Mouse (Mus musculus): Measurements from ENCODE around the gene Zfp940. TPM values are rescaled to one million over a fixed set of nuclear protein-coding genes. Genes with fewer than 3 reads are reported as not detected.

The Zfp940 gene
- polyA plus RNA-seq (2012; fragmentation: generic; extraction: Trizol): 1.0 TPM
- long read RNA-seq, experiment 1, partial matches to known transcripts: 0 of 2 reads
- long read RNA-seq, experiment 1, other reads (novel, unspliced or antisense): 0 of 2 reads
- long read RNA-seq, experiment 2, transcript Zfp940-201 (5 exons, 2,764 nt): major isoform, 13 of 18 reads
- long read RNA-seq, experiment 2, partial matches to known transcripts: 0 of 18 reads
- long read RNA-seq, experiment 2, other reads (novel, unspliced or antisense): 2 of 18 reads

DNA sequence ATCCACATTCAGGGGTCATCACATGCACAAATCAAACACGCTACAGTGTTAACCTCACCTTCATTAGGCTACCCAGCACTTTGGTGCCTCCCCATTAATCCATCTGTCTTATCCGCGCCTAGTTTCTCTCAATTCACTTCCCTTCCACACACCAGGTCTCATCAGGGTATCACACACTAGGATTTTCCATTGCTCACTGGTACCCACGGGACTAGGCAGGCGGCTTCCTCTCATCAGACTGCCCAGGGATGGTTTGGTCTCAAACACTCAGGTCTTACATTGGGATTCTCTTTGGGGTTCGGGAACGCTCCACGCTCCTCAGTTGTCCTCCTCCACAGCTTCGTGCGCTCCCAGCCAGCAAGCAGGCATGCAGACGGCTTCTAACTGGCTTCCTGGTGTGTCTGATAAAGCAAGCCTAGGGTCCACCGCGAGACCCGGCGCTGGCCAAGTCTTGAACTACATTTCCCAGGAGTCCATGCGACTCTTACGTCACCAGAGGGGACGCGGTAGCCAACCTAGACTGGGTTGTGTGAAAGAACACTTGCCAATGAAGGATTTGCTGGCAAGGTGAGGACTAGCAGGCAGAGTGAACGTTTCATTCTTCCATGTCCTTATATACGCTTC lies at the start of gene Zfp940:
Gene Zfp940, minus strand, starts transcription at position 451 of the 624 bp plus-strand sequence.
- no peaks in the 10 kb centered on the region for H3K27me3 ChIP-seq (ENCODE audit: control insufficient read depth, insufficient read depth, insufficient read length)
- H3K79me2 ChIP-seq (ENCODE audit: control insufficient read depth, insufficient read depth): no peaks in the 10 kb centered on the region
- H3K36me3 ChIP-seq (ENCODE audit: control insufficient read depth, insufficient read depth): no peaks in the 10 kb centered on the region
- TF ChIP-seq MYOD1 (IDR thresholded peaks at IDR 0.05; ENCODE audit: control insufficient read depth, insufficient read length, low read depth): no peak
- H3ac ChIP-seq (ENCODE audit: control insufficient read depth, insufficient read length, low read depth): peak within 1 kb of the TSS; percentile 81
- no peaks in the 10 kb centered on the region for H3K79me3 ChIP-seq (ENCODE audit: low read depth)
- peak within 1 kb of the TSS; percentile 34 for H3K4me3 ChIP-seq (ENCODE audit: insufficient read depth, poor library complexity, severe bottlenecking)

DNA sequence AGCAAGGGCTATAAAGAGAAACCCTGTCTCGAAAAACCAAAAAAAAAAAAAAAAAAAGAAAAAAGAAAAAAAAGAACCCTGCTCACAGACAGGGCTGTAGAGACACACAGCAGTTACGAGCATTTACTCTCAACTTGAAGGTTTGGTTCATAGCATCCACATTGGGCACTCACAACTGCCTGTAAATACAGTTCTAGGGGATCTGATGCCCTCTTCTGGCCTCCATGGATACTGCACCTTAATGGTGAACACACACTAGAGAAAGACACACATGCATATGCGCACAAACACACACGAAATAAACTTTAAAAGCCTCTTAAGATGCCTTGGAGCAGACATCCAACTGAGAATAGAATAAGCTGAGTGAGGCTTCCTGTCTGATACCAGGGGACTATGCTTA lies 44.9 kb upstream of the Zfp940 start:
- Histone ChIP-seq H3K79me2 (ENCODE audit: control insufficient read depth, insufficient read depth) (no peaks in the 10 kb centered on the region), H3K36me3 (ENCODE audit: control insufficient read depth, insufficient read depth) (peaks cover 47% of the 10 kb centered on the region), H3ac (ENCODE audit: control insufficient read depth, insufficient read length, low read depth) (no peak overlapping the region), H3K27me3 (ENCODE audit: control insufficient read depth, insufficient read depth, insufficient read length) (no peaks in the 10 kb centered on the region), H3K4me3 (ENCODE audit: insufficient read depth, poor library complexity, severe bottlenecking) (no peak overlapping the region), H3K79me3 (ENCODE audit: low read depth) (no peaks in the 10 kb centered on the region)
- no peak for TF ChIP-seq MYOD1 (IDR thresholded peaks at IDR 0.05; ENCODE audit: control insufficient read depth, insufficient read length, low read depth)
- TF ChIP-seq MAX (IDR thresholded peaks at IDR 0.05): no peak
- no peak for TF ChIP-seq CEBPB (IDR thresholded peaks at IDR 0.05; ENCODE audit: low read depth)
- no peak for TF ChIP-seq FOSL1 (IDR thresholded peaks at IDR 0.05; ENCODE audit: insufficient read depth, low read length, poor library complexity, severe bottlenecking)
- TF ChIP-seq USF1 (IDR thresholded peaks at IDR 0.05; ENCODE audit: low read depth): no peak
- no peak for TF ChIP-seq MYOG (IDR thresholded peaks at IDR 0.05; ENCODE audit: control insufficient read depth, extremely low read depth, insufficient read length)
- TF ChIP-seq CTCF (IDR thresholded peaks at IDR 0.05; ENCODE audit: control insufficient read depth, insufficient read depth, insufficient read length): no peak

DNA sequence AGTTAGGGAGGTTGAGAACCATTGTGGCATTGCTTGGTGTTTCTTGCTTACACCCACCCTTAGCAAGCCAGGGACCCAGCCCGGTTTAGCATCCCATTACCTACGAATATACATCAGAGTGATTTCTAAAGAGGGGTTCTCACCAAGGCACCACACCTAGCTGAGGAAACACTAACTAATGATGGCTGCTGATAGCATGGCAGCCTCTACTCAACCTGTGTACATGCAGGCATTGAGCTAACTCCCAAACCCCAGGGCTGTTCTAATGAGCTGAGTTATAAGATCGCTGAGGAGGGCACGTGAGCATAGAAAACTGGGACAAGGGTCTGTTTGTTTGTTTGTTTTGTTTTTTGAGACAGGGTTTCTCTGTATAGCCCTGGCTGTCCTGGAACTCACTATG lies 39.3 kb upstream of the Zfp940 start:
- H3K79me3 ChIP-seq (ENCODE audit: low read depth): no peaks in the 10 kb centered on the region
- H3K36me3 ChIP-seq (ENCODE audit: control insufficient read depth, insufficient read depth): peaks cover 37% of the 10 kb centered on the region
- no peak for TF ChIP-seq MAX (IDR thresholded peaks at IDR 0.05)
- TF ChIP-seq CEBPB (IDR thresholded peaks at IDR 0.05; ENCODE audit: low read depth): no peak
- no peak for TF ChIP-seq USF1 (IDR thresholded peaks at IDR 0.05; ENCODE audit: low read depth)
- no peak for TF ChIP-seq MYOD1 (IDR thresholded peaks at IDR 0.05; ENCODE audit: control insufficient read depth, insufficient read length, low read depth)
- no peak for TF ChIP-seq CTCF (IDR thresholded peaks at IDR 0.05; ENCODE audit: control insufficient read depth, insufficient read depth, insufficient read length)
- no peak for TF ChIP-seq FOSL1 (IDR thresholded peaks at IDR 0.05; ENCODE audit: insufficient read depth, low read length, poor library complexity, severe bottlenecking)
- no peak for TF ChIP-seq MYOG (IDR thresholded peaks at IDR 0.05; ENCODE audit: control insufficient read depth, extremely low read depth, insufficient read length)
- no peaks in the 10 kb centered on the region for H3K27me3 ChIP-seq (ENCODE audit: control insufficient read depth, insufficient read depth, insufficient read length)
- H3K79me2 ChIP-seq (ENCODE audit: control insufficient read depth, insufficient read depth): no peaks in the 10 kb centered on the region
- H3K4me3 ChIP-seq (ENCODE audit: insufficient read depth, poor library complexity, severe bottlenecking): no peak overlapping the region
- H3ac ChIP-seq (ENCODE audit: control insufficient read depth, insufficient read length, low read depth): no peak overlapping the region

DNA sequence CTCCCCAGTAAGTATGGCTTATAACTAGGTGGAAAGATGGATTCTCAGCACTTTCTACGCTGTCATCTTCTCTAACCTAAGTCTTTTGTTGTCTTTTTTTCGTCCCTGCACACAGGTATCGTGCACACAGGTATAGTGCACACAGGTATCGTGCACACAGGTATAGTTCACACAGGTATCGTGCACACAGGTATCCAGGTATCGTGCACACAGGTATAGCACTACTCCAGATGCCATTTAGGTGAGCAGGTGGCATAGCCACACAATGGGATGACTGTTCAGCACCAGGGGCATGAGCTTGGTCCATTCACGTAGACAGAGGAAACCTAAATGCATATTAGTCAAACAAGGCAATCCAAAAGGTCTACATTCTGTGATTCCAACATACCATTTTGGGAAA lies 37.0 kb upstream of the Zfp940 start:
- TF ChIP-seq MAX (IDR thresholded peaks at IDR 0.05): no peak
- no peak for TF ChIP-seq CTCF (IDR thresholded peaks at IDR 0.05; ENCODE audit: control insufficient read depth, insufficient read depth, insufficient read length)
- TF ChIP-seq MYOG (IDR thresholded peaks at IDR 0.05; ENCODE audit: control insufficient read depth, extremely low read depth, insufficient read length): no peak
- TF ChIP-seq FOSL1 (IDR thresholded peaks at IDR 0.05; ENCODE audit: insufficient read depth, low read length, poor library complexity, severe bottlenecking): no peak
- TF ChIP-seq USF1 (IDR thresholded peaks at IDR 0.05; ENCODE audit: low read depth): no peak
- TF ChIP-seq CEBPB (IDR thresholded peaks at IDR 0.05; ENCODE audit: low read depth): no peak
- no peak for TF ChIP-seq MYOD1 (IDR thresholded peaks at IDR 0.05; ENCODE audit: control insufficient read depth, insufficient read length, low read depth)
- Histone ChIP-seq H3K79me2 (ENCODE audit: control insufficient read depth, insufficient read depth) (no peaks in the 10 kb centered on the region), H3ac (ENCODE audit: control insufficient read depth, insufficient read length, low read depth) (no peak overlapping the region), H3K4me3 (ENCODE audit: insufficient read depth, poor library complexity, severe bottlenecking) (no peak overlapping the region), H3K79me3 (ENCODE audit: low read depth) (no peaks in the 10 kb centered on the region), H3K36me3 (ENCODE audit: control insufficient read depth, insufficient read depth) (peaks cover 25% of the 10 kb centered on the region), H3K27me3 (ENCODE audit: control insufficient read depth, insufficient read depth, insufficient read length) (no peaks in the 10 kb centered on the region)

DNA sequence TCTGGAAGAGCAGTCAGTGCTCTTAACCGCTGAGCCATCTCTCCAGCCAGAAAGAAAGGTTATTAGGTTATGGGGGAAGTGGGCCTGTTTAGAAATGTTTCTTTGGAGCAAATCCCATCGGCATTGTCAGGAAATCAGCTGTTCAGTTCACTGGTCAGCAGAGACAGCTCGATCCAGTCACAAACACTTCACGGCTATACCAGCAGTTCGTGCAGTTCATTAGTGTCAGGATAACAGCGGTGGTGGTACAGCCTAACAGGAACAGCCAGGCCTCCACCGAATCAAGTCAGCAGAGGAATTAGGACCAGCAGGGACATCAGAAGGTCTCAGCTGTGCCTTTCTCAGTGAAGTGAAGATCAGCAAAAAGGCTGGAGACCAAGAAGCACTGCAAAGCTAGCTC lies 27.4 kb upstream of the Zfp940 start:
- Histone ChIP-seq H3K4me3 (ENCODE audit: insufficient read depth, poor library complexity, severe bottlenecking) (no peak overlapping the region), H3K79me2 (ENCODE audit: control insufficient read depth, insufficient read depth) (no peaks in the 10 kb centered on the region), H3K27me3 (ENCODE audit: control insufficient read depth, insufficient read depth, insufficient read length) (no peaks in the 10 kb centered on the region), H3K79me3 (ENCODE audit: low read depth) (no peaks in the 10 kb centered on the region), H3K36me3 (ENCODE audit: control insufficient read depth, insufficient read depth) (no peaks in the 10 kb centered on the region), H3ac (ENCODE audit: control insufficient read depth, insufficient read length, low read depth) (no peak overlapping the region)
- no peak for TF ChIP-seq MYOG (IDR thresholded peaks at IDR 0.05; ENCODE audit: control insufficient read depth, extremely low read depth, insufficient read length)
- no peak for TF ChIP-seq MYOD1 (IDR thresholded peaks at IDR 0.05; ENCODE audit: control insufficient read depth, insufficient read length, low read depth)
- no peak for TF ChIP-seq FOSL1 (IDR thresholded peaks at IDR 0.05; ENCODE audit: insufficient read depth, low read length, poor library complexity, severe bottlenecking)
- TF ChIP-seq MAX (IDR thresholded peaks at IDR 0.05): no peak
- TF ChIP-seq CEBPB (IDR thresholded peaks at IDR 0.05; ENCODE audit: low read depth): no peak
- no peak for TF ChIP-seq USF1 (IDR thresholded peaks at IDR 0.05; ENCODE audit: low read depth)
- no peak for TF ChIP-seq CTCF (IDR thresholded peaks at IDR 0.05; ENCODE audit: control insufficient read depth, insufficient read depth, insufficient read length)

Measured in C2C12 (cell line).